Mouse (Mus musculus) heart, embryonic 13.5 days (tissue): Measurements from ENCODE around the gene Mef2c. TPM values are rescaled to one million over a fixed set of nuclear protein-coding genes. Genes with fewer than 3 reads are reported as not detected.

Experiments used
- ATAC-seq: fragments of 200-750 bp; cut with Nextera tagmentation; 2 replicates; pipeline ENCODE4 v1.8.0; 2017; ENCODE audit warnings: moderate TSS enrichment; ENCODE audit not compliant: insufficient number of reproducible peaks, low FRiP score, low TSS enrichment; ENCODE audit errors: extremely low read depth
- H3K27ac ChIP-seq: fragments of 300-500 bp; sonication (generic); replicated peaks from 2 replicates; pipeline ENCODE4 v1.5.1; 2015; ENCODE audit warnings: moderate library complexity, mild to moderate bottlenecking, inconsistent platforms
- H3K27me3 ChIP-seq: fragments of 300-500 bp; sonication (generic); replicated peaks from 2 replicates; pipeline ENCODE4 v1.6.1; 2015; ENCODE audit warnings: mild to moderate bottlenecking, inconsistent platforms
- H3K36me3 ChIP-seq: fragments of 300-500 bp; sonication (generic); 2 replicates; pipeline ENCODE4 v1.6.1; 2015; ENCODE audit warnings: mild to moderate bottlenecking, inconsistent platforms
- H3K4me1 ChIP-seq: fragments of 300-500 bp; sonication (generic); 2 replicates; pipeline ENCODE4 v1.6.1; 2015; ENCODE audit warnings: inconsistent platforms
- H3K4me2 ChIP-seq: fragments of 300-500 bp; sonication (generic); 2 replicates; pipeline ENCODE4 v1.6.1; 2015; ENCODE audit warnings: inconsistent platforms, mild to moderate bottlenecking, moderate library complexity
- H3K4me3 ChIP-seq: fragments of 300-500 bp; sonication (generic); 2 replicates; pipeline ENCODE4 v1.5.1; 2015; ENCODE audit warnings: moderate library complexity, mild to moderate bottlenecking, inconsistent platforms
- H3K9ac ChIP-seq: fragments of 300-500 bp; sonication (generic); 2 replicates; pipeline ENCODE4 v1.6.1; 2015; ENCODE audit warnings: inconsistent platforms, mild to moderate bottlenecking, moderate library complexity
- H3K9me3 ChIP-seq: fragments of 300-500 bp; sonication (generic); 2 replicates; pipeline ENCODE4 v1.6.1; 2016; ENCODE audit warnings: inconsistent platforms
- WGBS: fragments of 180-500 bp; shearing (Covaris S2); methylation state at CpG from one replicate; pipeline ENCODE4 v1.1.7; 2015; ENCODE audit warnings: mixed read lengths; 5-methylcytosine and 5-hydroxymethylcytosine counted together
- polyA plus RNA-seq: library from polyadenylated mRNA; unstranded; fragments of >200 nt; fragmentation: Nextera tagmentation; extraction: Ambion mirVana; gene quantifications from 2 replicates; pipeline ENCODE4 v1.2.1, GENCODE M21; 2015

Gene Mef2c
- polyA plus RNA-seq, 1 experiment from 2014 or later: 86.9 TPM

DNA sequence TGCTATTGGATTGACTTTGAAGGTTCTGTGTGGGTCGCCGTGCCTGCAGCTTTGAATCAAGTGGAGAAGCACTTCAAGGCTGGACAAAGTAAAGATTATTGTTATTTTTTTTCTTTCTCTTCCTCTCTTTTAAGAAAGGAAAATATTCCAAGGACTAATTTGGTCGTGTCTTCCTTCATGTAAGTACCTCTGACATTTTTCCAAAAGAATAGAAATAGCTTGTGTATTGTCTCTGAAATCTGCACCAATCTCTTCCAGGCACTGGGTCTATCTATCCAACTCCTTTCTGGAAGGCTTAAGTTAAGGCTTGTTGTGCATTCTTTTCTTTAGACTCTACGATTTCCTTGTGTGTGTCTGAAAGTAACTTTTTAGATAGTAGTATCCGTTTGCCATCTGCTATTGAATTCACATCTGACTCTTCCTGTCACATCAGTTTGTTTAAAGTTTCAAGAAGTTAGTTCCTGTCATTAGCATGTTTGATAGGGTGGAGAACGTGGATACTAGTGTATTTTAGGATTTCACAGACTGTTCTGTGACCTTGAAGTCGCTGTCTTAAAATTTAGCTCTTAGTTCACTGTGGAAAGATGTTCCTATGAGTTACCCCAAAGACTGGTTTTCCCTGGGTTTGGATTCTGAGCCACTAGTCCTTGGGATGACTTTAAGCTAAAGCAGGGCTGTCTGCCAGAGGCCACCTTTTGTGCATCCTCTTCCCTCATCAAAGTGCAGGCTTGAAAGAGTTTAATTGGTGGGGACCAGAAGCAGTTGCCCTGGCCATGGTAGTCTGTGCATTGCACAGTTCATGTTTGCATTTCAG lies 21.3 kb downstream of the Mef2c start:
- no peak for ATAC-seq
- peak overlapping the region; percentile 87 for H3K9ac ChIP-seq
- H3K36me3 ChIP-seq: no peaks in the 10 kb centered on the region
- peak overlapping the region; percentile 74 for H3K4me2 ChIP-seq
- no peaks in the 10 kb centered on the region for H3K9me3 ChIP-seq
- H3K27me3 ChIP-seq: no peaks in the 10 kb centered on the region
- H3K4me1 ChIP-seq: peaks cover 28% of the 10 kb centered on the region
- H3K4me3 ChIP-seq: peak overlapping the region; percentile 78
- H3K27ac ChIP-seq: peak overlapping the region; percentile 96
- WGBS: 3% methylated on average over 7 of the region's 7 CpGs

DNA sequence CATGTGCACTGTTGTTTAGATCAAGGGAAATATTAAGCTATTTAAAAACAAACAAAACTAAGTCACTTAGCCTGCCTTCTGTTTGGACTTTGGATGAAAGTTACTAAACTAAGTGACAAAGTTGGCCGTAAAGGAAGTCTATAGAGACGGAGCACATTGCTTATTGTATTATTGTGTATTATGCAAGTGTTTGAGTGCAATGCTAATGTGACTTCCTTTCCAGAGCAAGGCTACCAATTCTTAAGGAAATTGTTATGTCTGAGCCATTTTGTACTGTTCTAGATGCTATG lies 21.8 kb downstream of the Mef2c start:
- H3K36me3 ChIP-seq: no peaks in the 10 kb centered on the region
- H3K4me1 ChIP-seq: peaks cover 32% of the 10 kb centered on the region
- H3K27me3 ChIP-seq: no peaks in the 10 kb centered on the region
- 22% methylated on average over 2 of the region's 2 CpGs for WGBS
- peak overlapping the region; percentile 87 for H3K9ac ChIP-seq
- no peak for ATAC-seq
- no peaks in the 10 kb centered on the region for H3K9me3 ChIP-seq
- H3K4me2 ChIP-seq: peak overlapping the region; percentile 74
- peak overlapping the region; percentile 78 for H3K4me3 ChIP-seq
- H3K27ac ChIP-seq: peak overlapping the region; percentile 96

DNA sequence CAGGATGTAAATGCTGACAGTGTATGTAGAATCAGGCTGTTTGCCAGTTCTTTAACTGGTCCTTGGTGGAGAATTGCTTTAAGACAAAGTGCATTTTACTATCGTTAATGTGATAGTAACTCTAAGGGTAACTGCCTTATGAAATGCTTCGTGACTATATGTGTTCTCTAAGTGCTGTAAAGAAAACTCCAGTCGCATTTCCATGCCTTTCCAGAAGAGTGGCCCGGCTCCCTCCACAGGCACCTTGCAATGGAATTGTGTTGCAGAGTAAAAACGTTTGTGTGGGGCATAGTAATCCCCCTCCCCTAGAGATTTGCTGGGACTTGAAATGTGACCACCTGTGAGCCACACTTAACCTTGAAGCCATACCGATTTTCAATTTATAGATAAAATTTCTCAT lies 22.2 kb downstream of the Mef2c start:
- H3K27ac ChIP-seq: peak overlapping the region; percentile 96

DNA sequence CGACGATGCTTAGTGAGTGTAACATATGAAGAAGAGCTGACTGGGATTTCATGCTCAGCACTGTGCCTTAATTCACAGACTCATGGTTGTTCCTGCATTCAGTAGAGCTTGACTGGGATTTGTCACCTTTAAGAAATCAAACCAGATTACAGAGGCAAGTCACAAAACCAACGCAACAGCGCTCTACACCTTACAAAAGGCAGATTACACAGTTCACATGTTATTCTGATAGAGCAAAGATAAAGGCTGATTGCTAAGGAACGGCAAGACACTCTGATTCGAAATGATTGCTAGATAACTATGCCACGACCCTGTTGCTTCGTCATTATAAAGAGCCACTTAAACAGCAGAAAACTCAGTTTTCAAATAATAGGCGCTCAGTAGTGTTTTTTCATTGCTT lies 24.1 kb downstream of the Mef2c start:
- Histone ChIP-seq H3K4me1 (peaks cover 39% of the 10 kb centered on the region), H3K27ac (no peak overlapping the region), H3K36me3 (no peaks in the 10 kb centered on the region), H3K9ac (peak overlapping the region; percentile 73), H3K4me3 (peak overlapping the region; percentile 34), H3K9me3 (no peaks in the 10 kb centered on the region), H3K27me3 (no peaks in the 10 kb centered on the region), H3K4me2 (peak overlapping the region; percentile 66)
- ATAC-seq: no peak
- WGBS: 37% methylated on average over 9 of the region's 9 CpGs

More for the DNA sequence above, 22.2 kb downstream of the Mef2c start:
- no peak for ATAC-seq
- WGBS: 11% methylated on average over 6 of the region's 6 CpGs
- Histone ChIP-seq H3K4me1 (peaks cover 34% of the 10 kb centered on the region), H3K9ac (peak overlapping the region; percentile 87), H3K4me2 (peak overlapping the region; percentile 74), H3K36me3 (no peaks in the 10 kb centered on the region), H3K9me3 (no peaks in the 10 kb centered on the region), H3K27me3 (no peaks in the 10 kb centered on the region), H3K4me3 (peak overlapping the region; percentile 78)

DNA sequence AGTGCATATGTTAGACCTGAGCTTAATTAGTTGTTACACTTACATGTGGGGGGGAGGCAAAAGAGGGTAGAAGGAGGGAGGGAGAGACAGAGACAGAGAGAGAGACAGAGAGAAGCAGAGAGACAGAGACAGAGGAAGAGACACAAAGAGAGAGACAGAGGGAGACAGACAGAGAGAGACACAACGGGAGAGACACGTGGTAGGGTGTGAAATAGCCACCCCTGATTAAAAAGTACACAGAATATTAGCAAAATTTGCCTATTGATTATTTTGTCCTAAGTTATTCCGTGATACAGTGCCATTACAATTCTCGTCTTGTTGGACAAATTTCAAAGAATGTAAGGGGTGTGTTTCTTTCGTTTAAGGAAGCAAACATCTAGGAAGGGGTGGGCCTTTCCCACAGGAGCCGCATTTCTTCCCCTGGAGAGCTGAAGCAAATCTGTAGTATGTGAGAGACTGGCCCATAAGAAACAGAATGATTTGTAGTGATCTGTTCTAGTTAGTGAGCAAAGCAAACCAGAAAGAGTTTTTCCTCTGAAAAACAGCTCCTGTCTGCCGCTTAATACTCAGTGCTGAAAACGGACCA lies 26.0 kb downstream of the Mef2c start:
- Histone ChIP-seq H3K4me1 (peaks cover 39% of the 10 kb centered on the region), H3K9me3 (no peaks in the 10 kb centered on the region), H3K9ac (peak overlapping the region; percentile 33; the same call in 1 of the 2 replicates), H3K27me3 (no peaks in the 10 kb centered on the region), H3K27ac (peak overlapping the region; percentile 51; the same call in 1 of the 2 replicates), H3K4me2 (peak overlapping the region; percentile 54), H3K4me3 (0 out of 2 replicates have a peak overlapping the region, but pooled peaks have one; percentile 8), H3K36me3 (no peaks in the 10 kb centered on the region)
- no peak for ATAC-seq
- WGBS: 60% methylated on average over 8 of the region's 8 CpGs

DNA sequence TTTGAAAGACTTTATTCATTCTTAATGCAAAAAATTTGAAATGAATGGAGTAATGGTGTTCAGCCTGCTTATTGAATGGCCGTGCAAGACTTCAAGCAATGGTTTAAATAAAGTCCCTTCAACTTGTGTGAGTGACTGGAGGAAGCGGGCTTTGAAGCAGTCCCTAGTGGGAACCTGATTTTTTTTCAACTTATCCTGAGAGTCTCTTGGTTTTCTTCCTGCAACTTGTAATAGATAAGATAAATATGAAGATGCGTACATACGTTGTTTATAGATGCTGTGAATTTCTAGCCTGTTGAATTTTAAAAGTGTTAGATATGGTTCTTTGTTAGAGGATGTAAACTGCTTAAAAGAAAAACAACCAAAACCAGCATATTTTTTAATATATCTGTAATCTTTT lies 27.1 kb downstream of the Mef2c start:
- no peak overlapping the region for H3K27ac ChIP-seq
- H3K9ac ChIP-seq: no peak overlapping the region
- no peaks in the 10 kb centered on the region for H3K27me3 ChIP-seq
- no peak overlapping the region for H3K4me2 ChIP-seq
- no peaks in the 10 kb centered on the region for H3K36me3 ChIP-seq
- H3K9me3 ChIP-seq: no peaks in the 10 kb centered on the region
- H3K4me3 ChIP-seq: no peak overlapping the region
- ATAC-seq: no peak
- H3K4me1 ChIP-seq: peaks cover 39% of the 10 kb centered on the region
- 51% methylated on average over 4 of the region's 4 CpGs for WGBS

DNA sequence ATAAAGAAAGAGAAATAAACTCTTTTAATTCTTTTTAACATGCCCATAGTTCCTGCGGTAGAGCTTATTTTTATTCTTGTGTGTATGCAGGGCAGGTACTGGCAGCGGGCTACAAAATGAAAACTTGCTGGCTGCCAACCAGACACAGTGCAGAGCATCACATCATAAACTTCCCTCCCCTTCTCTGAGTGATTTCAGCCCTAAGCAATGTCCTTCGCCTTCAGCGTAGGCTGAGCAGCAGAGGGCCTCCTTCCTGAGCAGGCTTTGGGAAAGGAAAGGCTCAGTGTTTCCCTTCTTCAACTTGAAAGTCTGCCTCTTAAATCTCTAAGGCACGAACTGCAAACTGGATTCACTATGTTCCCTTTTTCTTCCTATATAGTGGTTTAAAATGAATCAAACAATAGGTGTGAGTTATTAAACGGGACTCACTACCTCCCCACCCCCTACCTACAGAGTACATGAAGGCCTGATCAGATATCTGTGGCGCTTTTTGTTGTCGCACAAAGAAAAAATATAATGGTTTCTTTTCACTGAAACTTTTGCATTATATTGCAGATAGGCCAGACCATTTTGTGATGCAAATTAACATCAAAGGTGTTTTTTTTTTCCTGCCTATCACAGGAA lies 28.2 kb downstream of the Mef2c start:
- Histone ChIP-seq H3K27ac (peak overlapping the region; percentile 80), H3K36me3 (no peaks in the 10 kb centered on the region), H3K9ac (peak overlapping the region; percentile 62), H3K4me2 (peak overlapping the region; percentile 57), H3K4me3 (peak overlapping the region; percentile 23; the same call in 1 of the 2 replicates), H3K4me1 (peaks cover 42% of the 10 kb centered on the region), H3K27me3 (no peaks in the 10 kb centered on the region), H3K9me3 (no peaks in the 10 kb centered on the region)
- 28% methylated on average over 8 of the region's 8 CpGs for WGBS
- ATAC-seq: no peak

DNA sequence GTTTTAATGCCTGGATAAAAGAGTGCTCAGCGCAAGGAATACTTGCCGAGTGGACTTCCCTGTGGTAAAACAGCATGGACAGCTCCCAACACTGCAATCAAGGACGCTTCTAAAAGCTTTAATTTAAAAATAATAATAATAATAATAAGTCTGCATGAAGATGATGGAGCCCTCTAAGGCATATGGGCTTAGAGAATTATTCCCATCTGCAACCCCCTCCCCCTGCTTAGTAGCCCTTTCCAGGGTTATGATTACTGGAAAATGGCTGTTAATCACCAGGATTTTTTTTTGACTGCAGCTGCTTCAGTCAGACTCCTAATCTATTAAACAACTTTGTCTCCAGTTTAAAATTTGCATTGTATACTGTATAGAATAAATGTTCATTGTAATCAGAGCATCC lies 32.5 kb downstream of the Mef2c start:
- no peak overlapping the region for H3K27ac ChIP-seq
- WGBS: 83% methylated on average over 3 of the region's 3 CpGs
- ATAC-seq: no peak
- no peak overlapping the region for H3K4me2 ChIP-seq
- no peak overlapping the region for H3K9ac ChIP-seq
- H3K36me3 ChIP-seq: no peaks in the 10 kb centered on the region
- no peak overlapping the region for H3K4me3 ChIP-seq
- peaks cover 23% of the 10 kb centered on the region for H3K4me1 ChIP-seq
- no peaks in the 10 kb centered on the region for H3K27me3 ChIP-seq
- H3K9me3 ChIP-seq: no peaks in the 10 kb centered on the region

DNA sequence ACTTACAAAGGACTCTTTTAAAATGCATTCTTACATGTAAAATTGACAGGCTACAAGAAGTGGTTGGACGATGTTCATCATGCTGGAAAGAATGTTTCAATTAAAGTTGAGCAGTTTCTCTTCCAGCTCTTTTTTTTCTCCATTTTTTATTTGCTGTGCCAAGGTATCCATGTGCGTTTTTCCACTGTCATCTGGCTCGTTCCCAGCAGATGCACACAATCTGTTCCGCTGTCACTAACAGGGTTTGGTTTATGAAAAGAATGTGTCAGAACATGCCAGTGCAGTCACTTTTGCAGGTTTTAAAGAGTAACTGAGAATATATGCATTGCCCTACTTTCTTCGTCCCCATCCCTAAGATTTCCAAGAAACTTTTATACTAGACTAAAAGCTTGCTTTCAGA lies 33.3 kb downstream of the Mef2c start:
- H3K27ac ChIP-seq: no peak overlapping the region
- no peak overlapping the region for H3K9ac ChIP-seq
- H3K4me3 ChIP-seq: no peak overlapping the region
- WGBS: 49% methylated on average over 5 of the region's 5 CpGs
- no peaks in the 10 kb centered on the region for H3K27me3 ChIP-seq
- H3K4me1 ChIP-seq: peaks cover 19% of the 10 kb centered on the region
- no peak overlapping the region for H3K4me2 ChIP-seq
- ATAC-seq: no peak
- H3K9me3 ChIP-seq: no peaks in the 10 kb centered on the region
- no peaks in the 10 kb centered on the region for H3K36me3 ChIP-seq

DNA sequence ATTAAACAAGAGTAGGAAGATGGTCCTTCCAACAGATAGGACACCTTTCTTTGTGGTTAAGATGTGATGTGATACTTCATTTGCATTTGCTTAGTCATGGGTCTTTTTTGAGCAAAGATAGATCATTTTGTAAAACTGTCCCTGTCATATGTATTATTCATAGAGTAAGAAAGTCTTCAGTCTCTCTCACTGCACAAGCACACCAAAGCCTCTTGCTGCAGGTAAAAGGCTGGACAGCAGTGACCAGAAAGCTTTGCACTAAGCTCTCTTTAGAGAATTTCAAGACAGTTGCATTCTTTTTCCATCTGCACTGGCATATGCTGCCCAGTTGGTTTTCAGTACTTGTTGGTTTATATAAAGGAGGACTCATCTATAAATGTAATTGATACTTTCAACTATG lies 36.1 kb downstream of the Mef2c start:
- Histone ChIP-seq H3K4me3 (no peak overlapping the region), H3K4me2 (no peak overlapping the region), H3K9ac (no peak overlapping the region), H3K9me3 (no peaks in the 10 kb centered on the region), H3K4me1 (peaks cover 27% of the 10 kb centered on the region), H3K27ac (no peak overlapping the region), H3K36me3 (no peaks in the 10 kb centered on the region), H3K27me3 (no peaks in the 10 kb centered on the region)
- no peak for ATAC-seq

DNA sequence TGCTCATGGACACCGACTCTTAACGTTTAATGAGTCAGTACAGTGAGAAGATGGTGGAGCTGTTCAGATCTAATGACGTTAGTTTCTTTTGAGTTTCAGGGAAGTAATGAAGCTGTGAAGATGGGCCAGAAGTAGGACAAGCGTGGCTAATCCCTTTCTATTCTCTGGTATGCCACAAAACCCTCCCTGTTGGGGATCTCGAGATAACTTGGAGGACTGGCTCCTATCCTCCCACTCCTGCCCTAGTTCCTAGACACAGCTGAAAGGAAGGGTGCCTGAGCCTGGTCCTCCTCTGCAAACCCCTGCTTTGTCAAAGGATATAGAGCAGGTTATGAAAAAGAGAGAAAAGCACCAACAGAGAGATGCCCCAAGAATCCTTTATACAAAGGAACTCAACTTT lies 38.8 kb downstream of the Mef2c start:
- no peak overlapping the region for H3K4me3 ChIP-seq
- H3K4me1 ChIP-seq: peaks cover 24% of the 10 kb centered on the region

More for the DNA sequence above, 38.8 kb downstream of the Mef2c start:
- Histone ChIP-seq H3K9ac (no peak overlapping the region), H3K27ac (no peak overlapping the region), H3K9me3 (no peaks in the 10 kb centered on the region), H3K36me3 (no peaks in the 10 kb centered on the region), H3K4me2 (no peak overlapping the region), H3K27me3 (no peaks in the 10 kb centered on the region)
- no peak for ATAC-seq
- WGBS: 54% methylated on average over 5 of the region's 5 CpGs
